Mouse (Mus musculus): ENCODE measurements at regions not wholly inside any gene's neighbourhood (a gene's known extent, or its start where the extent isn't known, plus 50 kb on each side); places are given as distances from the start of the nearest gene placed in this dataset.

DNA sequence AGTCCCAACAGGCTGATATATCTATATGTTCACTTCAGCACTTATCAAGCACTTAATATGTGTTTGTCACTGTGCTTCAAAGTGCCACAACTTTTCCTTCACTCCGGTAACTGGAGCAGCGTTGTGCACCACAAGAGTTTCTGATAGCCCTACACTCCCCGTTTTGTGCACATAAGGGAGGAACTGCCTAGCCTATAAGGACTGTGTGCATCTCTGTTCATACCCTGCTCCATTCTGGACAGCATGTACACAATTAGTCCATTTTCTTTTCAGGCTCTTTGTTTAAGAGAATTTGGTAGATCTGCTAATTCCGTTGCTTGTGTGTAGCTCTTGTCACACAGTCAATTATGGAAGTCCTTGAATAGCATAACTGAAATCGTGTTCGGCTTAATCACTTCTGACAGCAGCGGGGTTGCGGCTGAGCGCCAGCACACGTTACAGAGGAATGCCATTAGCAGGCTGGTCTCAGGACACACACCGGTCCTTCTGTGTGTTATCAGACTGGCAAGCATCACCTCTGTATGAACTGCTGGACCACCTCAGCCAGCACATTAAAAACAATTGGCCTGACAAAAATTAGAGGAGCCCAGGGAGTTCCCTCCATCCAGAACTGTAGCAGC lies 144.2 kb downstream of the Cmpk2 start:
- Histone ChIP-seq H3K36me3 (ENCODE audit: control insufficient read depth, insufficient read depth, low read length) (no peaks in the 10 kb centered on the region), H3K27ac (ENCODE audit: low read length) (no peak overlapping the region), H3K9ac (ENCODE audit: low read depth, low read length) (no peak overlapping the region), H3K9me3 (replicated peaks; ENCODE audit: control insufficient read depth, low read length, poor library complexity, severe bottlenecking) (no peaks in the 10 kb centered on the region), H3K4me3 (ENCODE audit: low read depth, low read length) (no peak overlapping the region), H3K4me1 (ENCODE audit: control insufficient read depth, insufficient read depth, low read length) (no peaks in the 10 kb centered on the region), H3K4me2 (ENCODE audit: low read length) (no peak overlapping the region), H3K27me3 (ENCODE audit: control insufficient read depth, insufficient read depth, low read depth, low read length) (no peaks in the 10 kb centered on the region)
- WGBS, result 38% methylated on average over 11 of the region's 11 CpGs
- ATAC-seq, result no peak

GRCm38 (mm10) chr12:26610079-26610478 lies 141.1 kb downstream of the Cmpk2 start:
- Histone ChIP-seq H3K9me3 (replicated peaks; ENCODE audit: control insufficient read depth, low read length, poor library complexity, severe bottlenecking) (no peaks in the 10 kb centered on the region), H3K9ac (ENCODE audit: low read depth, low read length) (no peak overlapping the region), H3K4me3 (ENCODE audit: low read depth, low read length) (no peak overlapping the region), H3K4me1 (ENCODE audit: control insufficient read depth, insufficient read depth, low read length) (no peaks in the 10 kb centered on the region), H3K36me3 (ENCODE audit: control insufficient read depth, insufficient read depth, low read length) (no peaks in the 10 kb centered on the region), H3K27me3 (ENCODE audit: control insufficient read depth, insufficient read depth, low read depth, low read length) (no peaks in the 10 kb centered on the region), H3K27ac (ENCODE audit: low read length) (no peak overlapping the region), H3K4me2 (ENCODE audit: low read length) (no peak overlapping the region)
- 83% methylated on average over 3 of the region's 3 CpGs for WGBS
- no peak for ATAC-seq

DNA sequence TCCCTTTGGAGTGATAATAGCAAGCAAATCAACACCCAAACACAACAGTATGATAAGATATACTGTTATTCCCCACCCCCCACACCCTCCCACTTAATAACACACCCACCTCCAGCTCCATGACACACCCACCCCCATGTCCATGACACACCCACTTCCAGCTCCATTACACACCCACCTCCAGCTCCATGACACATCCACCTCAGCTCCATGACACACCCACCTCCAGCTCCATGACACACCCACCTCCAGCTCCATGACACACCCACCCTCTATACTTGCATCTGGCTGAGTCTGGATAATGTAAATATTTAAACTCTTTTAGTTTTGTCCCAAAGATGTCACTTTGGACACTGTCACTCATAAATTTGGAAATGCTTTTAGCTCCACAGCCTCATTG lies 129.5 kb downstream of the Cmpk2 start:
- Histone ChIP-seq H3K4me2 (ENCODE audit: low read length) (no peak overlapping the region), H3K4me3 (ENCODE audit: low read depth, low read length) (no peak overlapping the region), H3K36me3 (ENCODE audit: control insufficient read depth, insufficient read depth, low read length) (no peaks in the 10 kb centered on the region), H3K27me3 (ENCODE audit: control insufficient read depth, insufficient read depth, low read depth, low read length) (no peaks in the 10 kb centered on the region), H3K27ac (ENCODE audit: low read length) (no peak overlapping the region), H3K9me3 (replicated peaks; ENCODE audit: control insufficient read depth, low read length, poor library complexity, severe bottlenecking) (no peaks in the 10 kb centered on the region), H3K4me1 (ENCODE audit: control insufficient read depth, insufficient read depth, low read length) (no peaks in the 10 kb centered on the region), H3K9ac (ENCODE audit: low read depth, low read length) (no peak overlapping the region)
- no peak for ATAC-seq

DNA sequence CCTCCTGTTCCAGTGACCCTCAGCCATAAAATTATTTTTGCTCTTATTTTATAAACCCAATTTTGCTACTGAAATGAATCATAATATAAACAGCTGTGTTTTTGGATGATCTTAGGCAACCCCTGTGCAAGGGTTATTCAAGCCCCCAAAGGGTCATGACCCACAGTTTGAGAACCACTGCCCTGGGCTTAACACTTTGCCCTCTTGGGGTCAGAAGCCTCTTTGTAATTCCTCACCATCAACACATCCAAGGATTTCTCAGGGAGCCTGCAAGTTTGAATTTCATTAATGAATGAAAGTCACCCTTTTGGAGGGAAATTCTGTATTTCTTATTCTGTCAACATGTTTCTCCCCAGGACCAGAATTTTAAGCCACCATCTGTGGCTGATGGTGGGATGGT lies 123.1 kb downstream of the Cmpk2 start:
- no peak for ATAC-seq
- Histone ChIP-seq H3K27ac (ENCODE audit: low read length) (no peak overlapping the region), H3K4me3 (ENCODE audit: low read depth, low read length) (no peak overlapping the region), H3K27me3 (ENCODE audit: control insufficient read depth, insufficient read depth, low read depth, low read length) (no peaks in the 10 kb centered on the region), H3K9ac (ENCODE audit: low read depth, low read length) (no peak overlapping the region), H3K4me2 (ENCODE audit: low read length) (no peak overlapping the region), H3K9me3 (replicated peaks; ENCODE audit: control insufficient read depth, low read length, poor library complexity, severe bottlenecking) (no peaks in the 10 kb centered on the region), H3K4me1 (ENCODE audit: control insufficient read depth, insufficient read depth, low read length) (no peaks in the 10 kb centered on the region), H3K36me3 (ENCODE audit: control insufficient read depth, insufficient read depth, low read length) (no peaks in the 10 kb centered on the region)

DNA sequence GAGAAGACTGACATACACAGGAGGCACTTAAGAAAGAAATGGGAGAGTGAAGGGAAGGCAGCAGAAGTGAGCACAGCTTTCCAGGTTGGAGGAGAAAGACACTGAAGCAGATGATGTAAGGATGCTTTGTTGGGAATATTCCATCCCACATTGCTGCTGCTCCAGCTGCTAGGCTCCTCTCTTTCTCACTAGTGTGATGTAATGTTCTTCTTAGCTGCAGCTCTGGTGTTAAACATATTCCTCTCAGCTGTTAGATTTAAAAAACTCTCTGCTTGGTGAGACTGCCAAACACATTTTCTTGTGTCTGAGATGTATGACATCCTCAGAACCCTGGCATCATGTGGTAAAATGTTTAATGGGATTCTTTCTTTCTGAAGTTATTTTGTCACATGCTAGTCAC lies 120.1 kb downstream of the Cmpk2 start:
- H3K27me3 ChIP-seq (ENCODE audit: control insufficient read depth, insufficient read depth, low read depth, low read length), result no peaks in the 10 kb centered on the region
- no peak overlapping the region for H3K27ac ChIP-seq (ENCODE audit: low read length)
- no peak overlapping the region for H3K4me3 ChIP-seq (ENCODE audit: low read depth, low read length)
- no peaks in the 10 kb centered on the region for H3K4me1 ChIP-seq (ENCODE audit: control insufficient read depth, insufficient read depth, low read length)
- ATAC-seq, result no peak
- H3K9ac ChIP-seq (ENCODE audit: low read depth, low read length), result no peak overlapping the region
- H3K4me2 ChIP-seq (ENCODE audit: low read length), result no peak overlapping the region
- H3K36me3 ChIP-seq (ENCODE audit: control insufficient read depth, insufficient read depth, low read length), result no peaks in the 10 kb centered on the region
- H3K9me3 ChIP-seq (replicated peaks; ENCODE audit: control insufficient read depth, low read length, poor library complexity, severe bottlenecking), result no peaks in the 10 kb centered on the region

DNA sequence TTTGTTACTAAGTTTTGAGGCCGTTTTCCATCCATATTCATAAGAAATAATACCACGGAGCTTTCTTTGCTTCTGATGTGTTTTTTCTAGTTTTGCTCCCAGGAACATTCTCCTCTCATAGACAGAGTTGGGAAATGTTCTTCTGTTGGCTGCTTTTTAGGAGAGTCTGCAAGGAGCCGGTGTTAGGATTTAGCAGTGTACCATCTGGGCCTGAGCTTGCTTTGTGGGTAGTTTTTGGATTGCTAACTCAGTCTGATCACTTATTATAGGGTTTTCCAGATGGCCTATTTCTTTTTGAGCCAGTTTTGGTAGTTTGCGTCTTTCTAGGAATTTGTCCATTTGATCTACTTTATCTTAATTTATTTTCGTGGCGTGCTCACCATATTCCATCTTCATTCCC lies 108.4 kb downstream of the Cmpk2 start:
- Histone ChIP-seq H3K36me3 (ENCODE audit: control insufficient read depth, insufficient read depth, low read length) (no peaks in the 10 kb centered on the region), H3K4me1 (ENCODE audit: control insufficient read depth, insufficient read depth, low read length) (no peaks in the 10 kb centered on the region), H3K9me3 (replicated peaks; ENCODE audit: control insufficient read depth, low read length, poor library complexity, severe bottlenecking) (no peaks in the 10 kb centered on the region; the same call in 1 of the 2 replicates), H3K4me3 (ENCODE audit: low read depth, low read length) (no peak overlapping the region), H3K4me2 (ENCODE audit: low read length) (no peak overlapping the region), H3K27me3 (ENCODE audit: control insufficient read depth, insufficient read depth, low read depth, low read length) (no peaks in the 10 kb centered on the region), H3K9ac (ENCODE audit: low read depth, low read length) (no peak overlapping the region), H3K27ac (ENCODE audit: low read length) (no peak overlapping the region)
- ATAC-seq, result no peak
- WGBS, result 87% methylated on average over 6 of the region's 6 CpGs

- Histone ChIP-seq H3K4me3 (ENCODE audit: low read depth, low read length) (no peak overlapping the region), H3K9me3 (replicated peaks; ENCODE audit: control insufficient read depth, low read length, poor library complexity, severe bottlenecking) (no peaks in the 10 kb centered on the region), H3K4me2 (ENCODE audit: low read length) (no peak overlapping the region), H3K27ac (ENCODE audit: low read length) (no peak overlapping the region), H3K4me1 (ENCODE audit: control insufficient read depth, insufficient read depth, low read length) (no peaks in the 10 kb centered on the region), H3K27me3 (ENCODE audit: control insufficient read depth, insufficient read depth, low read depth, low read length) (no peaks in the 10 kb centered on the region), H3K36me3 (ENCODE audit: control insufficient read depth, insufficient read depth, low read length) (no peaks in the 10 kb centered on the region), H3K9ac (ENCODE audit: low read depth, low read length) (no peak overlapping the region)
- ATAC-seq, result no peak
- WGBS, result 87% methylated on average over 7 of the region's 7 CpGs
These were observed 102.6 kb downstream of the Cmpk2 start for GRCm38 (mm10) chr12:26571602-26572001.

GRCm38 (mm10) chr12:26567435-26567834 lies 98.4 kb downstream of the Cmpk2 start:
- no peaks in the 10 kb centered on the region for H3K27me3 ChIP-seq (ENCODE audit: control insufficient read depth, insufficient read depth, low read depth, low read length)
- H3K4me2 ChIP-seq (ENCODE audit: low read length), result no peak overlapping the region
- no peak overlapping the region for H3K27ac ChIP-seq (ENCODE audit: low read length)
- WGBS, result 92% methylated on average over 4 of the region's 4 CpGs
- no peaks in the 10 kb centered on the region for H3K4me1 ChIP-seq (ENCODE audit: control insufficient read depth, insufficient read depth, low read length)
- no peaks in the 10 kb centered on the region for H3K36me3 ChIP-seq (ENCODE audit: control insufficient read depth, insufficient read depth, low read length)
- no peaks in the 10 kb centered on the region for H3K9me3 ChIP-seq (replicated peaks; ENCODE audit: control insufficient read depth, low read length, poor library complexity, severe bottlenecking)
- H3K4me3 ChIP-seq (ENCODE audit: low read depth, low read length), result no peak overlapping the region
- H3K9ac ChIP-seq (ENCODE audit: low read depth, low read length), result no peak overlapping the region
- no peak for ATAC-seq

DNA sequence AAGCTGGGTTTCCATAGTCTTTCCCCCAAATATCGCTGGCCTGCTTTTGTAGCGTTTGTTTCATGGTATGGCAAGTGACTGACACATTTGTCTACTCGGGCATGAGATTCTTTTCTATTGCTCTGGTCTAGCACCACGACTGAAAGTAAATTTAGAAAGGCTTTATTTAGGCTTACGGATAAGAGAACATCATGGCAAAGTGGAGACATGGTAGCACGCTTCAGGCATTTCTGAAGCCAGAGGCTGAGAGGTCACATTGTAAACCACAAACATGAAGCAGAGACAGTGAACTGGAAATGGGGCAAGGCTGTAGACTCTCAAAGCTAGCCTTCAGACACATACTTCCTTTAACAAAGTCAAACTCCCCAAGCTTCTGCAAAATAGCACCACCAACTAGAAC lies 93.9 kb downstream of the Cmpk2 start:
- H3K9ac ChIP-seq (ENCODE audit: low read depth, low read length), result no peak overlapping the region
- WGBS, result 86% methylated on average over 6 of the region's 6 CpGs
- ATAC-seq, result no peak
- no peaks in the 10 kb centered on the region for H3K9me3 ChIP-seq (replicated peaks; ENCODE audit: control insufficient read depth, low read length, poor library complexity, severe bottlenecking)
- H3K27me3 ChIP-seq (ENCODE audit: control insufficient read depth, insufficient read depth, low read depth, low read length), result no peaks in the 10 kb centered on the region
- no peaks in the 10 kb centered on the region for H3K4me1 ChIP-seq (ENCODE audit: control insufficient read depth, insufficient read depth, low read length)
- no peak overlapping the region for H3K4me3 ChIP-seq (ENCODE audit: low read depth, low read length)
- no peaks in the 10 kb centered on the region for H3K36me3 ChIP-seq (ENCODE audit: control insufficient read depth, insufficient read depth, low read length)
- H3K4me2 ChIP-seq (ENCODE audit: low read length), result no peak overlapping the region
- no peak overlapping the region for H3K27ac ChIP-seq (ENCODE audit: low read length)

GRCm38 (mm10) chr12:26559560-26559959 lies 90.6 kb downstream of the Cmpk2 start:
- no peak for ATAC-seq
- 80% methylated on average over 3 of the region's 3 CpGs for WGBS
- H3K9ac ChIP-seq (ENCODE audit: low read depth, low read length), result no peak overlapping the region
- H3K4me3 ChIP-seq (ENCODE audit: low read depth, low read length), result no peak overlapping the region
- no peaks in the 10 kb centered on the region for H3K9me3 ChIP-seq (replicated peaks; ENCODE audit: control insufficient read depth, low read length, poor library complexity, severe bottlenecking)
- no peaks in the 10 kb centered on the region for H3K27me3 ChIP-seq (ENCODE audit: control insufficient read depth, insufficient read depth, low read depth, low read length)
- H3K4me1 ChIP-seq (ENCODE audit: control insufficient read depth, insufficient read depth, low read length), result peaks cover 9% of the 10 kb centered on the region
- no peak overlapping the region for H3K27ac ChIP-seq (ENCODE audit: low read length)
- H3K36me3 ChIP-seq (ENCODE audit: control insufficient read depth, insufficient read depth, low read length), result no peaks in the 10 kb centered on the region
- H3K4me2 ChIP-seq (ENCODE audit: low read length), result no peak overlapping the region
